Mouse (Mus musculus) heart, postnatal 36 days (tissue): ENCODE measurements around the gene Olfr286. TPM values are rescaled to one million over a fixed set of nuclear protein-coding genes. Genes with fewer than 3 reads are reported as not detected.

Source experiments
- total RNA-seq, 2 experiments: library from RNA; stranded (reverse); gene quantifications; 2 replicates each; pipeline ENCODE4 v1.2.3; 2021

Olfr286 gene
- total RNA-seq, 2 experiments from 2014 or later = not detected

Other genes starting within 250 kb of the Olfr286 start
- gene Col2a1, start 229.8 kb downstream of the Olfr286 start, total RNA-seq = under 1 TPM; 0.08 to 0.46 TPM
- 100 to 1,000 TPM; 876 to 924 TPM for gene Pfkm, start 141.9 kb downstream of the Olfr286 start, total RNA-seq
- gene Senp1, start 140.7 kb downstream of the Olfr286 start, total RNA-seq = 10 to 100 TPM in 1 of 2 experiments, 1 to 10 TPM in 1; 9.9 to 11.3 TPM
- 100 to 1,000 TPM in 1 of 2 experiments, 10 to 100 TPM in 1; 98.7 to 109 TPM for gene Asb8, start 68.8 kb downstream of the Olfr286 start, total RNA-seq
- gene Ccdc184, start 67.3 kb downstream of the Olfr286 start, total RNA-seq = 1 to 10 TPM in 1 of 2 experiments, under 1 TPM in 1; 0.60 to 1.0 TPM
- gene Olfr288, start 38.9 kb downstream of the Olfr286 start, total RNA-seq = not detected
- not detected for gene Gm44579, start 13.5 kb downstream of the Olfr286 start, total RNA-seq
- not detected for gene Olfr287, start 13.4 kb downstream of the Olfr286 start, total RNA-seq
- gene H1fnt, start 22.8 kb upstream of the Olfr286 start, total RNA-seq = not detected
- gene Zfp641, start 61.7 kb upstream of the Olfr286 start, total RNA-seq = 1 to 10 TPM; 5.7 to 6.7 TPM
- gene Olfr285, start 82.9 kb upstream of the Olfr286 start, total RNA-seq = not detected
- gene Olfr284, start 106.5 kb upstream of the Olfr286 start, total RNA-seq = not detected
- gene Olfr283, start 146.5 kb upstream of the Olfr286 start, total RNA-seq = not detected
- not detected for gene Olfr282, start 196.8 kb upstream of the Olfr286 start, total RNA-seq
- gene Olfr281, start 218.1 kb upstream of the Olfr286 start, total RNA-seq = not detected
- not detected for gene OR5BS1P, start 235.4 kb upstream of the Olfr286 start, total RNA-seq
- not detected for gene Lalba, start 248.3 kb upstream of the Olfr286 start, total RNA-seq